Mouse (Mus musculus) kidney, adult 2 months (tissue): ENCODE data around the gene Ppig.

Source experiments
- CTCF ChIP-seq: fragments of 200-500 bp; conservative IDR thresholded peaks from 2 replicates; pipeline ENCODE4 v1.5.1; 2011; ENCODE audit warnings: low read depth, mild to moderate bottlenecking, control low read depth, low read length, moderate library complexity, mixed read lengths; ENCODE audit not compliant: insufficient read depth, insufficient read length
- POLR2A ChIP-seq: fragments of 200-500 bp; IDR thresholded peaks from one replicate; pipeline ENCODE4 v1.6.1; 2011; ENCODE audit warnings: low read depth, low read length, control low read depth

- TF ChIP-seq CTCF (no peak), POLR2A (no peak)
Observed at GRCm38 (mm10) chr2:69763340-69763739, 41.0 kb downstream of the Ppig start.
